Mouse (Mus musculus): Measurements from ENCODE around the gene Phactr3. TPM values are rescaled to one million over a fixed set of nuclear protein-coding genes. Genes with fewer than 3 reads are reported as not detected.
A peak's percentile ranks its signal among the peaks of the same experiment; 100 is the strongest.

The Phactr3 gene
- polyA plus RNA-seq, 1 experiment = 0.75 TPM

DNA sequence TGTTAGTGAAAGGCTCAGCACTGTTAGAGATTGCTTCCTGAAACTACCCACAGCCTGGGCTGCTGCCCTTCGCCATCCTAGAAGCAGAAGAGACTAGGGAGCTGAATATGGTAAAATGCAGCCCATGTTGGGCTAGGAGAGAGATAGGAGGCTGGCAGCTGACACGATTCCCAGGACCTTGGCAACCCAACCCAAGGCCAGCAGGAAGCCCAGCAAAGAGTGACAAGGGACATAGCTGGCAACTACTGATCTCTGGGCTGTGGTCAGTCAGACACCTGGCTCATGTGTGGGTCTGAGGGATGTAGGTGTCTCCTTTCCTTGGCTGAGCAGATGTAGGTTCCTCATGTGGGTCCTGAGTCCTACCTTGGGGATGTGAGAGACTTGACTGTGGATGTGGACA is 152.0 kb downstream of the Phactr3 start:
- no peaks in the 10 kb centered on the region for H3K4me1 ChIP-seq (ENCODE audit: control insufficient read depth, insufficient read depth, low read length)
- H3K9ac ChIP-seq (ENCODE audit: low read depth, poor library complexity, severe bottlenecking) = no peak overlapping the region
- H3K4me3 ChIP-seq (ENCODE audit: low read depth, low read length) = no peak overlapping the region
- no peaks in the 10 kb centered on the region for H3K9me3 ChIP-seq (replicated peaks; ENCODE audit: control insufficient read depth, insufficient read depth, low read length, poor library complexity, severe bottlenecking)
- no peak overlapping the region for H3K27ac ChIP-seq (ENCODE audit: insufficient read depth, low read length)
- H3K27me3 ChIP-seq (ENCODE audit: control insufficient read depth, insufficient read depth, low read length, poor library complexity, severe bottlenecking) = no peaks in the 10 kb centered on the region
- no peak for TF ChIP-seq POLR2A (IDR thresholded peaks at IDR 0.05; ENCODE audit: insufficient read depth, low read length)
- TF ChIP-seq EP300 (IDR thresholded peaks at IDR 0.05; ENCODE audit: insufficient read depth, low read depth, low read length) = no peak
- no peak for TF ChIP-seq CTCF (IDR thresholded peaks at IDR 0.05; ENCODE audit: low read depth, low read length)
- H3K36me3 ChIP-seq (ENCODE audit: control insufficient read depth, insufficient read depth, low read length, poor library complexity, severe bottlenecking) = no peaks in the 10 kb centered on the region

DNA sequence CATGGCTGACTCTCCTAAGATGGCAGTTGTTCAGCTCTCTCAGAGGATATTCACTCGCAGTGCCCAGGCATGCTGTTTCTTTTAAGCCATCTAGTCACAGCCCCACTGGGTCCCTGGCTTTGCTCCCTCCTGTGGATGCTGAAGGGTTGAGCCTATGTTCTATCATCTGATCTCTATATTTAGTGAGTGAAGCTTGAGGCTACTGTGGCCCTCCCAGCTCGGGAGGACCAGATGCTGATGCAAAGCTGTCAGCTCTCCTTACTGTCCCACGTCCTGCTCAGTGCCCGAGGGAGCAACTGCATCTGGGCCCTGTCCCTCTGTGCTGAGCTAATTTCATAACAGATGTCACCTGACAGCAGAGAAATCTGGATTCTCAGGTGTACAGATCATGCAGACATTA is 153.6 kb downstream of the Phactr3 start:
- no peaks in the 10 kb centered on the region for H3K4me1 ChIP-seq (ENCODE audit: control insufficient read depth, insufficient read depth, low read length)
- H3K9me3 ChIP-seq (replicated peaks; ENCODE audit: control insufficient read depth, insufficient read depth, low read length, poor library complexity, severe bottlenecking) = no peaks in the 10 kb centered on the region
- no peaks in the 10 kb centered on the region for H3K36me3 ChIP-seq (ENCODE audit: control insufficient read depth, insufficient read depth, low read length, poor library complexity, severe bottlenecking)
- H3K4me3 ChIP-seq (ENCODE audit: low read depth, low read length) = no peak overlapping the region
- H3K27me3 ChIP-seq (ENCODE audit: control insufficient read depth, insufficient read depth, low read length, poor library complexity, severe bottlenecking) = no peaks in the 10 kb centered on the region
- no peak for TF ChIP-seq EP300 (IDR thresholded peaks at IDR 0.05; ENCODE audit: insufficient read depth, low read depth, low read length)
- TF ChIP-seq CTCF (IDR thresholded peaks at IDR 0.05; ENCODE audit: low read depth, low read length) = no peak
- TF ChIP-seq POLR2A (IDR thresholded peaks at IDR 0.05; ENCODE audit: insufficient read depth, low read length) = no peak
- H3K9ac ChIP-seq (ENCODE audit: low read depth, poor library complexity, severe bottlenecking) = no peak overlapping the region
- H3K27ac ChIP-seq (ENCODE audit: insufficient read depth, low read length) = no peak overlapping the region

DNA sequence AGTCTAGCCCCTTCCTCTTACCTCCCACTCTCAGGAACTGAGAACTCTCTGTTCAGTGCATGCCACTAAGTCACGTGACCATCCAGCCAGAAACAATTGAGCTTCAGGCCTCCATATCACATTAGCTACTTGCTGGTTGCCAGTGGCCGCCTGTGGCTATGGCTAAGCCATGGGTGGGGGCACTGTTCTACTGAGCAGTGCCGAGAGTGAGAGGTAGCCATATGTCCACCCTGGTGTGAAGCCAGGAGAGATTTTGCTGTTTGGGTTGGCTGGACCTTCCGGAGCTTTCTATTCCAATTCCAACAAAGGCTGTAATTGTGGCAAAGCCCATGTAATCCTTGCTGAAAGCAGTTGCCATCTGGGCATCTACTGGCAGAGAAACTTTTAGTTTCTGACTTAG is 155.4 kb downstream of the Phactr3 start:
- TF ChIP-seq CTCF (IDR thresholded peaks at IDR 0.05; ENCODE audit: low read depth, low read length) (no peak), POLR2A (IDR thresholded peaks at IDR 0.05; ENCODE audit: insufficient read depth, low read length) (no peak), EP300 (IDR thresholded peaks at IDR 0.05; ENCODE audit: insufficient read depth, low read depth, low read length) (no peak)
- Histone ChIP-seq H3K4me3 (ENCODE audit: low read depth, low read length) (no peak overlapping the region), H3K27me3 (ENCODE audit: control insufficient read depth, insufficient read depth, low read length, poor library complexity, severe bottlenecking) (no peaks in the 10 kb centered on the region), H3K4me1 (ENCODE audit: control insufficient read depth, insufficient read depth, low read length) (no peaks in the 10 kb centered on the region), H3K27ac (ENCODE audit: insufficient read depth, low read length) (no peak overlapping the region), H3K9ac (ENCODE audit: low read depth, poor library complexity, severe bottlenecking) (no peak overlapping the region), H3K9me3 (replicated peaks; ENCODE audit: control insufficient read depth, insufficient read depth, low read length, poor library complexity, severe bottlenecking) (no peaks in the 10 kb centered on the region), H3K36me3 (ENCODE audit: control insufficient read depth, insufficient read depth, low read length, poor library complexity, severe bottlenecking) (no peaks in the 10 kb centered on the region)

DNA sequence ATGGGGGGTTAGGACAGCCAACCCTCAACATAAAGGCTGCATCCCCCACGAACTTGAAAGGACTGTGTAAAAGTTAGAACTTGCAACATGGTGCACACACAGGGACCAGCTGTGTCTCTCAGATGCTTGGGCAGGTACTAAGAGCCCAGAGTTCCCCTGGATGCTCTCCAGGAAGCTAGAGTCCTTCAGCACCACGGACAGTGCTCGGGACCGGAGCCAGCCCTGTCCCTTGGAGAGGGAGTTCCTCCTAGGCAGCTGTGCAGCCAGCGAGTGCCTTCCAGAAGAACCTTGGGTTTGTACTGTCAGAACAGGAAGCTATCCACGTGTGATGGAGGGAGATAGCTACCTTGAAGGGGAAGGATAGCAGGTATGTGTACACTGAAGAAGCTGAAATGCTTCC is 158.4 kb downstream of the Phactr3 start:
- TF ChIP-seq POLR2A (IDR thresholded peaks at IDR 0.05; ENCODE audit: insufficient read depth, low read length) (no peak), CTCF (IDR thresholded peaks at IDR 0.05; ENCODE audit: low read depth, low read length) (no peak), EP300 (IDR thresholded peaks at IDR 0.05; ENCODE audit: insufficient read depth, low read depth, low read length) (no peak)
- H3K9me3 ChIP-seq (replicated peaks; ENCODE audit: control insufficient read depth, insufficient read depth, low read length, poor library complexity, severe bottlenecking) = no peaks in the 10 kb centered on the region

DNA sequence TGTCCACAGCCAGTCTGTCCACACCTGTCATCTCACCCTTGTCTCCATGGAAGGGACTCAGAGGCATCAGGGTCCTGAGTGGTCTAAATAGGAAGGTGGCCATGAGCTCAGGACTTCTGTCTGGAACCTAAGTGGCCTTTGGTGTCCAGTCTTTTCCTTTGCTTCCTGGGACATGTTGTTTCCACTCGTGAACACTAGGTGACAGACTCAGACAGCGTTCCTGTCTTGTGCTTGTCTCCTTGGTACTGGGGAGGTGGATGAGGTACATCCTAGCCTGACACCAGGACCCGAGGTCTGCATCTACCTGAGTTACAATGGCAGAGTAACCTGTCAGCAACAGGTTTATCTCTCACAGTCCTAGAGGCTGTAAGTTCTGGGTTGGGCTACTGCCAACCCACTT is 162.4 kb downstream of the Phactr3 start:
- TF ChIP-seq POLR2A (IDR thresholded peaks at IDR 0.05; ENCODE audit: insufficient read depth, low read length) = no peak
- TF ChIP-seq CTCF (IDR thresholded peaks at IDR 0.05; ENCODE audit: low read depth, low read length) = no peak
- TF ChIP-seq EP300 (IDR thresholded peaks at IDR 0.05; ENCODE audit: insufficient read depth, low read depth, low read length) = no peak

More for the DNA sequence above, 158.4 kb downstream of the Phactr3 start:
- no peak overlapping the region for H3K27ac ChIP-seq (ENCODE audit: insufficient read depth, low read length)
- H3K4me3 ChIP-seq (ENCODE audit: low read depth, low read length) = no peak overlapping the region
- no peaks in the 10 kb centered on the region for H3K4me1 ChIP-seq (ENCODE audit: control insufficient read depth, insufficient read depth, low read length)
- H3K27me3 ChIP-seq (ENCODE audit: control insufficient read depth, insufficient read depth, low read length, poor library complexity, severe bottlenecking) = no peaks in the 10 kb centered on the region
- no peaks in the 10 kb centered on the region for H3K36me3 ChIP-seq (ENCODE audit: control insufficient read depth, insufficient read depth, low read length, poor library complexity, severe bottlenecking)
- H3K9ac ChIP-seq (ENCODE audit: low read depth, poor library complexity, severe bottlenecking) = no peak overlapping the region

DNA sequence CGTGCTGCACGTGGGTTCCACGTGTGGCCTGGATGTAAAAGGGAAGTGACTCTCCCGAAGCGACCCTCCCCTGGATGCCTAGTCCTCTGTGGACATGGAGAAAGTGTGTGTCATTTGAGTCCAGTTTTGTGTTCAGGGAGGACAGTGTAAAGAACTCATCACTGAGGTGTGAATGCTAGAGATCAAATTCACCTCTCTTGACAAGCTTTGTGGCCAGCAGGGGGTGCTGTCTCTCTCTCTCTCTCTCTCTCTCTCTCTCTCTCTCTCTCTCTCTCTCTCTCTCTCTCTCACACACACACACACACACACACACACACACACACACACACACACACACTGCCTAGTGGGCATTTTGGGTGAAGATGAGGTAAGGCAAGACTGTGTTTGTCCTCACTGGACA is 168.5 kb downstream of the Phactr3 start:
- Histone ChIP-seq H3K9me3 (replicated peaks; ENCODE audit: control insufficient read depth, insufficient read depth, low read length, poor library complexity, severe bottlenecking) (no peaks in the 10 kb centered on the region), H3K4me3 (ENCODE audit: low read depth, low read length) (no peak overlapping the region), H3K9ac (ENCODE audit: low read depth, poor library complexity, severe bottlenecking) (no peak overlapping the region), H3K36me3 (ENCODE audit: control insufficient read depth, insufficient read depth, low read length, poor library complexity, severe bottlenecking) (no peaks in the 10 kb centered on the region), H3K27ac (ENCODE audit: insufficient read depth, low read length) (no peak overlapping the region), H3K4me1 (ENCODE audit: control insufficient read depth, insufficient read depth, low read length) (no peaks in the 10 kb centered on the region), H3K27me3 (ENCODE audit: control insufficient read depth, insufficient read depth, low read length, poor library complexity, severe bottlenecking) (no peaks in the 10 kb centered on the region)
- TF ChIP-seq CTCF (IDR thresholded peaks at IDR 0.05; ENCODE audit: low read depth, low read length) (peak; percentile 6), POLR2A (IDR thresholded peaks at IDR 0.05; ENCODE audit: insufficient read depth, low read length) (no peak), EP300 (IDR thresholded peaks at IDR 0.05; ENCODE audit: insufficient read depth, low read depth, low read length) (no peak)

More for the DNA sequence above, 162.4 kb downstream of the Phactr3 start:
- Histone ChIP-seq H3K4me1 (ENCODE audit: control insufficient read depth, insufficient read depth, low read length) (no peaks in the 10 kb centered on the region), H3K27me3 (ENCODE audit: control insufficient read depth, insufficient read depth, low read length, poor library complexity, severe bottlenecking) (no peaks in the 10 kb centered on the region), H3K9ac (ENCODE audit: low read depth, poor library complexity, severe bottlenecking) (no peak overlapping the region), H3K9me3 (replicated peaks; ENCODE audit: control insufficient read depth, insufficient read depth, low read length, poor library complexity, severe bottlenecking) (no peaks in the 10 kb centered on the region), H3K4me3 (ENCODE audit: low read depth, low read length) (no peak overlapping the region), H3K27ac (ENCODE audit: insufficient read depth, low read length) (no peak overlapping the region), H3K36me3 (ENCODE audit: control insufficient read depth, insufficient read depth, low read length, poor library complexity, severe bottlenecking) (no peaks in the 10 kb centered on the region)

Measured in ES-Bruce4 (cell line).